Mouse (Mus musculus) testis, adult 2 months (tissue): ENCODE results near the gene Fam193b.

Experiments
- CTCF ChIP-seq: fragments of 200-500 bp; IDR thresholded peaks from 2 replicates; pipeline ENCODE4 v1.5.1; 2012; ENCODE audit warnings: low read depth, mild to moderate bottlenecking, inconsistent platforms, low read length, moderate library complexity; ENCODE audit not compliant: control insufficient read depth, insufficient read depth, insufficient replicate concordance
- POLR2A ChIP-seq: fragments of 200-500 bp; IDR thresholded peaks from 2 replicates; pipeline ENCODE4 v1.6.1; 2012; ENCODE audit warnings: low read depth, mild to moderate bottlenecking, inconsistent platforms, low read length, moderate library complexity; ENCODE audit not compliant: control insufficient read depth

DNA sequence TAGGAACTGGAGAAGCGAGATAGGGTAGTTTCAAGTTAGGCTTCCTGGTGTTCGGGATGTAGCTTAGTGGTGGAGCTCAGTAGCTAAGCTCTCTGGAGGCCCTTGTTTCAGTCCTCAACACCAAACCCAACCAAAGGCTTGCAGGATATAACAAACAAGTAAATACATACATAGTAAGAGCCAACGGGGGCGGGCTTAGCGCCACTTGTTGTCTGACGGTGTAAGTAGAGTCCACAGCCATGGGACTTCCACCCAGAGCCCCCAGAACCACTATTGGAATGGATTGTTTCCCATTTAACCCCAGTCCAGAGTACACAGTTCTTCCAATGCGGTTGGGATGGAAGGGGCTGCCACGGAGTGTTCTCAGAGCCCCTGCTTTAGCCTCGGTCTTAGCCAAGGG lies 57.1 kb downstream of the Fam193b start:
- no peak for TF ChIP-seq POLR2A
- TF ChIP-seq CTCF = no peak
